Mouse (Mus musculus): ENCODE results near the gene Plxna1.

DNA sequence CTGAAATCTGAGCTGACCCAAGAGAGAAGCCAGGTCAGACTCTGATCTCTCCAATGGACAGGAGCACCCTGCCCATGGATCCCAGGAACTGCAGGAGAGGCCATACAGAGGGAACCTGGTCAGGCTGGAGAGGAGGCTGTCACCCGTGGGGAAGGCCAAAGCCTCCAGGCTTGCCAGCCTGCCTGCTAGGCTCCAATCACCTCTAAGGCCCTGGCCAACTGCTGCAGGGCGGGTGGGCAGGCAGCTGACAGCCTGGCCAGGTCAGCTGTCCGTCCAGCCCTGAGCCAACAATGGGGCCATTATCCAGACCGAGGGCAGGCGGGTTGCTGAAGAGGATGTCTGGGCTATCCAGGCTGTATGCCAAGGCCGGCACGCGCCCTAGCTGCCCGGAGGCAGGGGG, 14.1 kb downstream of the Plxna1 start:
- TF ChIP-seq CTCF (IDR thresholded peaks at IDR 0.05; ENCODE audit: extremely low read depth, insufficient read length, insufficient replicate concordance, low read depth, low read length) (no peak), POLR2A (IDR thresholded peaks at IDR 0.05; ENCODE audit: low read depth, low read length) (no peak)
